Mouse (Mus musculus) midbrain, embryonic 16.5 days (tissue): ENCODE results near the gene Phyhipl. TPM values are rescaled to one million over a fixed set of nuclear protein-coding genes. Genes with fewer than 3 reads are reported as not detected.
A peak's percentile ranks its signal among the peaks of the same experiment; 100 is the strongest.

ENCODE experiments used
- ATAC-seq: fragments of 200-750 bp; cut with Nextera tagmentation; 2 replicates; pipeline ENCODE4 v1.8.0; 2017; ENCODE audit warnings: moderate TSS enrichment
- H3K27ac ChIP-seq: fragments of 300-500 bp; sonication (generic); 2 replicates; pipeline ENCODE4 v1.5.1; 2014; ENCODE audit warnings: mild to moderate bottlenecking, low read length, mixed read lengths
- H3K27me3 ChIP-seq: fragments of 300-500 bp; sonication (generic); 2 replicates; pipeline ENCODE4 v1.6.1; 2014; ENCODE audit warnings: low read depth, low read length, mixed read lengths; ENCODE audit not compliant: control insufficient read depth, insufficient read depth
- H3K36me3 ChIP-seq: fragments of 300-500 bp; sonication (generic); 2 replicates; pipeline ENCODE4 v1.6.1; 2014; ENCODE audit warnings: mild to moderate bottlenecking, low read length, moderate library complexity, mixed read lengths; ENCODE audit not compliant: control insufficient read depth, insufficient read depth
- H3K4me1 ChIP-seq: fragments of 300-500 bp; sonication (generic); 2 replicates; pipeline ENCODE4 v1.6.1; 2014; ENCODE audit warnings: mild to moderate bottlenecking, low read length, mixed read lengths; ENCODE audit not compliant: control insufficient read depth, insufficient read depth
- H3K4me2 ChIP-seq: fragments of 300-500 bp; sonication (generic); 2 replicates; pipeline ENCODE4 v1.6.1; 2014; ENCODE audit warnings: mild to moderate bottlenecking, low read length, mixed read lengths
- H3K4me3 ChIP-seq: fragments of 300-500 bp; sonication (generic); 2 replicates; pipeline ENCODE4 v1.5.1; 2014; ENCODE audit warnings: low read depth, mild to moderate bottlenecking, low read length, moderate library complexity, mixed read lengths
- H3K9ac ChIP-seq: fragments of 300-500 bp; sonication (generic); 2 replicates; pipeline ENCODE4 v1.6.1; 2014; ENCODE audit warnings: low read depth, low read length, mixed read lengths
- H3K9me3 ChIP-seq: fragments of 300-500 bp; sonication (generic); replicated peaks from 2 replicates; pipeline ENCODE4 v1.6.1; 2014; ENCODE audit warnings: mild to moderate bottlenecking, low read length, mixed read lengths; ENCODE audit not compliant: control insufficient read depth, poor library complexity, severe bottlenecking
- WGBS: fragments of 180-500 bp; shearing (Covaris S2); extraction: QIAGEN DNeasy Blood & Tissue Kit; methylation state at CpG from one replicate; pipeline ENCODE4 v1.1.7; 2014; 5-methylcytosine and 5-hydroxymethylcytosine counted together
- polyA plus RNA-seq: library from polyadenylated mRNA; unstranded; fragments of >200 nt; fragmentation: Nextera tagmentation; extraction: Ambion mirVana; gene quantifications from 2 replicates; pipeline ENCODE4 v1.2.1, GENCODE M21; 2015

Phyhipl gene
- polyA plus RNA-seq, 1 experiment from 2014 or later, result 327 TPM

DNA sequence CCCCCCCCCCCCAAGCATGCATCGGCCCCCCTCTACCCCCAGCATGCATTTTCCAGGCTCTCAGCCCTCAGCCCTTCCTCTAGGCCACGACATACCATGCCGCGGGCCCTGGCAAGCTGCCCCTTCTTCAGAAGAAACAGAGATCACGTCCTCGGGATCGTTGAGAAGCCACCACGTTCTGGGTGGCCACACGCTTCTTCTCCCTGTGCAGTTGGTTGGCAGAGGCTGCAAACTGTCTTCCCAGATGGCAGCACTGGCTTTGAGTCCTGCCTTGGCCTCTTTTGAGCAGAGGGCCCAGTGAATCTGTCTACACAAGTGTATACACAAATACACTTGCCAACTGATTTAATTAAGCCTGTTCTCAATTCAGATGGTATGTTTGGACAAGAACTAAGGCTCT lies 123.5 kb downstream of the Phyhipl start:
- H3K9ac ChIP-seq, result no peak overlapping the region
- H3K9me3 ChIP-seq, result no peaks in the 10 kb centered on the region
- WGBS, result 70% methylated on average over 9 of the region's 9 CpGs
- no peak overlapping the region for H3K27ac ChIP-seq
- no peaks in the 10 kb centered on the region for H3K27me3 ChIP-seq
- H3K4me2 ChIP-seq, result no peak overlapping the region
- peak; percentile 60; the same call in 1 of the 2 replicates for ATAC-seq
- no peak overlapping the region for H3K4me3 ChIP-seq
- H3K4me1 ChIP-seq, result no peaks in the 10 kb centered on the region
- peaks cover 21% of the 10 kb centered on the region for H3K36me3 ChIP-seq

DNA sequence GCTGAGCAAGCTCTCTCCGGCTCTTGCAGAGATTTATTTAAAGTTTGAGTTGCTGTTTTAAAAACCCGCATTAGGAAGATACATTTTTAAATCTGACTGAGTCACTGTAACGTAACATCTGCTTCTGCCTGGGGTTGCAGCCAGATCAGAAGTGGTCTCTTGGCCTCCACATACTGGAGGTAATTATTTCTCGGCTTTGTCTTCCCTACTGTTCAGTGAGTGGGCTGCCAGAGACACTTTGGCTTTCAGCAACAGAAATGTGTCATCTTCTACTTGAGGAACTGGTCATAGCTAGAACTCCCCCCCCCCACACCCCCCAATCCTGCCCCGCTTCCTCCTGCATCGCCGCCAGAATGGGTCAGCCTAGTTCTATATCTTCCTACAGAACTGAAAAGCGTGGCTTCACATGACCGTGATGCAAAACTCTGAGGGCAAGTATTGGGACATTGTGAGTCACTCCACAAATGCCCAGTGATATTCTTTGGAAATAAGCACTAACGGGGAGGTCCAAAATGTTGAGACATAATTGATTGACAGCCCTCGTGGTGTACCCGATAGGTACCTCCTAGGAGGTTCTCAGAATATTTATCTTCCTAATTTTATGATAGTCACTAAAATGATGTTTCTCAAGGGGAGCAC lies 125.5 kb downstream of the Phyhipl start:
- Histone ChIP-seq H3K4me3 (no peak overlapping the region), H3K27me3 (no peaks in the 10 kb centered on the region), H3K9ac (no peak overlapping the region), H3K36me3 (peaks cover 14% of the 10 kb centered on the region), H3K9me3 (no peaks in the 10 kb centered on the region), H3K4me2 (no peak overlapping the region), H3K27ac (no peak overlapping the region), H3K4me1 (no peaks in the 10 kb centered on the region)
- no peak for ATAC-seq
- WGBS, result 84% methylated on average over 12 of the region's 12 CpGs

DNA sequence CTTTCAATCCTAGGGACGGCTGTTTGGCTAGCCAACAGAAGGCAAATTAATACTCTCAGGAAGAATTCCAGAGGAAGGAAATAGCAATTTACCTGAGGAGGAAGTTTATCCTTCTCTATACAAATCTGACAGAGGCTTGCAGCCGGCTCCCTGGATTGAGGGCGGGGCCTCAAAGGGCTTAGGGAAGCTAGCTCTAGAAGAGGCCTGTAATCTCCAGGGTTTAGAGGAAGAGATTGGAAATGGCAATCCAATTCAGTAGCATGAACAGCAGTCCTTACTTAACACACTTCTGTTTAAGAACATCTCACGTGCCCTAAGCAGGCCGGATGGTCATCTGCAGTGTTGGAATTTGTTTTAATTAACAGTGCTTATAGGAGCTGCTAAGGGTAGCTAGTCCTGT lies 134.4 kb downstream of the Phyhipl start:
- Histone ChIP-seq H3K4me3 (peak overlapping the region; percentile 45), H3K4me1 (peaks cover 25% of the 10 kb centered on the region), H3K36me3 (peaks cover 9% of the 10 kb centered on the region), H3K4me2 (peak overlapping the region; percentile 87), H3K9me3 (no peaks in the 10 kb centered on the region), H3K27ac (no peak overlapping the region), H3K27me3 (no peaks in the 10 kb centered on the region), H3K9ac (no peak overlapping the region; the same call in 1 of the 2 replicates)
- no peak for ATAC-seq
- whole genome bisulfite sequencing, result 16% methylated on average over 5 of the region's 5 CpGs

DNA sequence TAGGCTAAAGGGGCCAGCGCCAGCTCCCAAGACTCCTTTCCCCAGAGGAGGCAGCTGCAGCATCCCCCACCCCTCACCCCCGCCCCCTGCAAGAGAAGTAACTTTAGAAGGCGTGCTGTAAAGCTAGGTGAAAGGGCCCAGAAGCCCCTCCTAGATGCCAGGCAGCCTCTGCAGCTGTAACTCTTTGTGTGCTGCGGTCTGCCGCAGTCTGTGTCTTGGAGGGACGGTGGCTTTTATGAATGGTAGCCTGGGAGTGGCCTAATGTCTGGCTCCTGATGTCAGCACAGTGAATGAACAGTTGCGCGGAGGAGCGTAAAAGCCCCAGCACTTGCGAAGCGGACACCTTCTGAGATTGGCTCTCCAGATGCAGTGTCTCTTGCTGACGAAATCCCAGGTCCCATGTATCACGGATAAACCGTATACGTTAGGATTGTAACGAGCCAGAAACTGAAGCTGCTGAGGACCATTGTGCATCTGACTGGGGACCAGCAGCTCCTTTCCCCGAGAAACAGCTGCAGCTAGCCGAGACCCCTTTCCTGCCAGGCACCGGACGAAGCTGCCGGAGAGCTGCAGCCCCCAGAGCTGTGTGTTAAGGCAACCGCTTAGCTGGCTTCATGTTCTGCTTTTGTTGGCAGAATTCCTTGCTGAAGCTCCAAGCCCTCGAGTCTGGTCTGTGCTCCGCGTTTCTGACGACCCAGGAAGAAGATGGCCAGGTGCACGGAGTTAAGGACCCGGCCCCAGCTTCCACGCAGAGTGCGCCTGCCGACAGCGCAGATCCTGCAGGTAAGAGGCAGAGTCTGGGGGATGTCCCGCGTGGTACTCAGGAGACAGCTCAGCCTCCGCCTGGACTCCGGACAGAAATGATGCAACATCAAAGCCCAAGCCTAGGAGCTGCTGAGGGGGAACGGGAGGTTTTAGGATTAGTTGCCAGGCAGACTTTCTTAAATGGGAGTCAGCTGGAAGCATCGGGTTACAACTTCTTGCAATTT lies 135.3 kb downstream of the Phyhipl start:
- H3K9ac ChIP-seq, result peak overlapping the region; percentile 67
- no peaks in the 10 kb centered on the region for H3K9me3 ChIP-seq
- peak; percentile 86 for ATAC-seq
- peak overlapping the region; percentile 87 for H3K4me2 ChIP-seq
- peaks cover 5% of the 10 kb centered on the region for H3K36me3 ChIP-seq
- 2% methylated on average over 38 of the region's 38 CpGs for WGBS
- H3K27me3 ChIP-seq, result no peaks in the 10 kb centered on the region
- peaks cover 25% of the 10 kb centered on the region for H3K4me1 ChIP-seq
- peak overlapping the region; percentile 82 for H3K27ac ChIP-seq
- H3K4me3 ChIP-seq, result peak overlapping the region; percentile 45

DNA sequence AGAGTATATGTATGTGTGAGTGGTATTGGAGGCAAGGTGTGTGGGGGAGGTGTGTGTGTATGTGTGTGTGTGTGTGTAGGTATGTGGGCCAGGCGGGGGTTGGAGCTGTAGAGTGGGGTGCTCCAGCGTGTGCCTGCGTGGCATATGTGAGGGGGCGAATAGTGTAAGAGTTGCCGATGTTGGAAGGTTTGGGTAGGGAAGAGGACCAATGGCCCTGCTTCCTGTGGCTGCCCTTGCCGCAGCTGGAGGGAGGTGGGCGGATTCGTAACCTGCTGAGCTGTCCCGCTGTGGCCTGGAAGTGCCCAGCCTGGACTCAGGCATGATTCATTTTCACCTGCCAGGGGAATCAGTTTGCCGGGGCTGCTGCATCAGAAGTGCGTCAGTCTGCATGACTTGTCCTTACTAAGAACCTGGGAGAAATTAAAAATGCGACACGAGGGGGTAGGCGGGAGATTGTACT lies 136.1 kb downstream of the Phyhipl start:
- Histone ChIP-seq H3K4me2 (peak overlapping the region; percentile 87), H3K36me3 (peaks cover 2% of the 10 kb centered on the region; the same call in 1 of the 2 replicates), H3K27me3 (no peaks in the 10 kb centered on the region), H3K27ac (peak overlapping the region; percentile 82), H3K9me3 (no peaks in the 10 kb centered on the region), H3K4me3 (peak overlapping the region; percentile 45), H3K9ac (peak overlapping the region; percentile 67), H3K4me1 (peaks cover 25% of the 10 kb centered on the region)
- 6% methylated on average over 14 of the region's 14 CpGs for WGBS
- peak; percentile 38 for ATAC-seq

DNA sequence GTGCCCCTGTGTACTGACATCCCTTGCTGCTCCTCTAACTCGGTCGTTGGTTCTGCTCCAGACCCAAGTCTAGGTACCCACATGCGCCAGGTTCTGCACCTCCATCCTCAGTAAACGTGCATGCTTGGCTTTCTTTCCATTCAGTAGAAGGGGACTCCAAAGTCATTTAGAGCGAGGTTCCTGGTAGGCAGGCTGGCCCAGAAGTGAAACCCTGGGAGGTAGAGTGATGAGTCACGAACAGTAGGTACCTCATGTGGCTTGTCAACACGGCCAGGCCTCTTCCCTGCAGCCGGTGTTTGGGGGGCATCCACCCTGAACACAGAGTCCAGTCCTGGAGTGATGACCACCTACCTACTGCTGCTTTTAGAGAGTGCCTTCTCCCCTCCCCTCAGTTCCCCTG lies 139.1 kb downstream of the Phyhipl start:
- H3K9ac ChIP-seq, result no peak overlapping the region
- peaks cover 2% of the 10 kb centered on the region; the same call in 1 of the 2 replicates for H3K36me3 ChIP-seq
- no peaks in the 10 kb centered on the region for H3K9me3 ChIP-seq
- H3K4me2 ChIP-seq, result no peak overlapping the region
- no peak overlapping the region for H3K27ac ChIP-seq
- H3K27me3 ChIP-seq, result no peaks in the 10 kb centered on the region
- no peak overlapping the region for H3K4me3 ChIP-seq
- no peak for ATAC-seq
- peaks cover 23% of the 10 kb centered on the region for H3K4me1 ChIP-seq
- WGBS, result 96% methylated on average over 8 of the region's 8 CpGs

DNA sequence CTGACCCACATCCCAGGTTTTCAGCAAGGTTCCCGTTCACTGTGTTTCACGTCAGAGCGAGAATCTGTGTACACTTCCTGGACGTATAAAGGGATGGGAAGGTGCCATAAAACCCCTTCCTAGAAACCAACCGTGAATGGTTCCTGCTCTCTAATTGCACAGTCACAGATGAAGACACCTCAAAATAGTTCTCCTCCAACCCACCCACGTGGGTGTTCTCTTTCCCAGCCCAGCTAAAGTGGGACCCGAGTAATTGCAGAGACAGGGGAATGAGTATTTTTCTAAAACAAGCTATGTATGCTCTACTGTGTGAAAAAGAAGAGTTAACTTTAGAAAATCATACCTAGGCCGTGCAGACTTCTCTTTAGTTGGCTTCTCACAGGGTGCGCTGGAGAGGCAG lies 140.9 kb downstream of the Phyhipl start:
- Histone ChIP-seq H3K9me3 (no peaks in the 10 kb centered on the region), H3K4me2 (no peak overlapping the region), H3K27ac (no peak overlapping the region), H3K36me3 (peaks cover 2% of the 10 kb centered on the region; the same call in 1 of the 2 replicates), H3K4me3 (no peak overlapping the region), H3K27me3 (no peaks in the 10 kb centered on the region), H3K4me1 (peaks cover 8% of the 10 kb centered on the region), H3K9ac (no peak overlapping the region)
- WGBS, result 87% methylated on average over 9 of the region's 9 CpGs
- ATAC-seq, result no peak

DNA sequence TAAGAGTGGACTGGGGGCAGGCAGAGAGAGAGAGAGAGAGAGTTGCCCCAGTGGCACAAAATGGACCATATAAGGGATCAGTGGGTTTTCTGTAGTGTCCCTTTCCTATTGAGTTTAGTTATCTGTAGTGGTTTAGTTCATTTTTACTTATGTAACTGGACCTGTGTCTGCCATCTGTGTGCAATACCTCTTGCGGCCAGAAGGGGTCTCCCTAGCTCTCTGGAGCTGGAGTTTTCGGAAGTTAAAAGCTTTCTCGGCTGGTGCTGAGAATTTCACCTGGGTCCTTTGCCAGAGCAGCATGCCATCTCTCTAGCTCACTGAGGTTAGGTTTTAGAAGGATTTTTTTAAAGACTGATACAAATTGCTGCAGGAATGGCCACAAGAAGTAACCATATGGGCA lies 147.9 kb downstream of the Phyhipl start:
- H3K27ac ChIP-seq, result no peak overlapping the region
- H3K9me3 ChIP-seq, result no peaks in the 10 kb centered on the region
- H3K9ac ChIP-seq, result no peak overlapping the region
- no peaks in the 10 kb centered on the region for H3K27me3 ChIP-seq
- H3K4me1 ChIP-seq, result peaks cover 10% of the 10 kb centered on the region
- 92% methylated on average over 3 of the region's 3 CpGs for WGBS
- no peak overlapping the region for H3K4me3 ChIP-seq
- no peak for ATAC-seq
- no peaks in the 10 kb centered on the region for H3K36me3 ChIP-seq
- H3K4me2 ChIP-seq, result no peak overlapping the region
